Mouse (Mus musculus): ENCODE data around the gene Hyal3. TPM values are rescaled to one million over a fixed set of nuclear protein-coding genes. Genes with fewer than 3 reads are reported as not detected.

Hyal3 gene
- polyA plus RNA-seq, 1 experiment from 2014 or later = 2.4 TPM

- Histone ChIP-seq H3K4me3 (ENCODE audit: low read depth, low read length) (no peak overlapping the region; the same call in 1 of the 2 replicates), H3K27me3 (ENCODE audit: control insufficient read depth, insufficient read depth, low read depth, low read length) (no peaks in the 10 kb centered on the region), H3K4me2 (ENCODE audit: low read length) (peak overlapping the region; percentile 96), H3K4me1 (ENCODE audit: control insufficient read depth, insufficient read depth, low read length) (peaks cover 72% of the 10 kb centered on the region), H3K9me3 (replicated peaks; ENCODE audit: control insufficient read depth, low read length, poor library complexity, severe bottlenecking) (no peaks in the 10 kb centered on the region), H3K27ac (ENCODE audit: low read length) (peak overlapping the region; percentile 95), H3K9ac (ENCODE audit: low read depth, low read length) (peak overlapping the region; percentile 86), H3K36me3 (ENCODE audit: control insufficient read depth, insufficient read depth, low read length) (no peaks in the 10 kb centered on the region)
- ATAC-seq = no peak
- 25% methylated on average over 9 of the region's 9 CpGs for WGBS
Observed at GRCm38 (mm10) chr9:107631311-107631826, 50.8 kb downstream of the Hyal3 start.

- 55% methylated on average over 8 of the region's 8 CpGs for WGBS
- no peak for ATAC-seq
- no peaks in the 10 kb centered on the region for H3K27me3 ChIP-seq (ENCODE audit: control insufficient read depth, insufficient read depth, low read depth, low read length)
- H3K4me3 ChIP-seq (ENCODE audit: low read depth, low read length) = peak overlapping the region; percentile 74
- peaks cover 71% of the 10 kb centered on the region for H3K4me1 ChIP-seq (ENCODE audit: control insufficient read depth, insufficient read depth, low read length)
- no peaks in the 10 kb centered on the region for H3K9me3 ChIP-seq (replicated peaks; ENCODE audit: control insufficient read depth, low read length, poor library complexity, severe bottlenecking)
- no peaks in the 10 kb centered on the region for H3K36me3 ChIP-seq (ENCODE audit: control insufficient read depth, insufficient read depth, low read length)
- peak overlapping the region; percentile 86 for H3K9ac ChIP-seq (ENCODE audit: low read depth, low read length)
- peak overlapping the region; percentile 96 for H3K4me2 ChIP-seq (ENCODE audit: low read length)
- H3K27ac ChIP-seq (ENCODE audit: low read length) = peak overlapping the region; percentile 95
Observed at GRCm38 (mm10) chr9:107631861-107632260, 51.2 kb downstream of the Hyal3 start.

- no peaks in the 10 kb centered on the region for H3K27me3 ChIP-seq (ENCODE audit: control insufficient read depth, insufficient read depth, low read depth, low read length)
- H3K9ac ChIP-seq (ENCODE audit: low read depth, low read length) = peak overlapping the region; percentile 86
- WGBS = 12% methylated on average over 6 of the region's 6 CpGs
Observed at GRCm38 (mm10) chr9:107632478-107632877, 51.9 kb downstream of the Hyal3 start.

GRCm38 (mm10) chr9:107633091-107633660 lies 52.6 kb downstream of the Hyal3 start:
- WGBS = under 1% methylated on average over 32 of the region's 33 CpGs
- H3K9ac ChIP-seq (ENCODE audit: low read depth, low read length) = peak overlapping the region; percentile 86
- peak overlapping the region; percentile 95 for H3K27ac ChIP-seq (ENCODE audit: low read length)
- no peaks in the 10 kb centered on the region for H3K27me3 ChIP-seq (ENCODE audit: control insufficient read depth, insufficient read depth, low read depth, low read length)
- H3K36me3 ChIP-seq (ENCODE audit: control insufficient read depth, insufficient read depth, low read length) = no peaks in the 10 kb centered on the region
- H3K4me3 ChIP-seq (ENCODE audit: low read depth, low read length) = peak overlapping the region; percentile 74
- peak overlapping the region; percentile 96 for H3K4me2 ChIP-seq (ENCODE audit: low read length)
- no peaks in the 10 kb centered on the region for H3K9me3 ChIP-seq (replicated peaks; ENCODE audit: control insufficient read depth, low read length, poor library complexity, severe bottlenecking)
- ATAC-seq = peak; percentile 19; the same call in 1 of the 2 replicates
- peaks cover 65% of the 10 kb centered on the region for H3K4me1 ChIP-seq (ENCODE audit: control insufficient read depth, insufficient read depth, low read length)

More at GRCm38 (mm10) chr9:107632478-107632877, 51.9 kb downstream of the Hyal3 start:
- Histone ChIP-seq H3K4me2 (ENCODE audit: low read length) (peak overlapping the region; percentile 96), H3K4me3 (ENCODE audit: low read depth, low read length) (peak overlapping the region; percentile 74), H3K9me3 (replicated peaks; ENCODE audit: control insufficient read depth, low read length, poor library complexity, severe bottlenecking) (no peaks in the 10 kb centered on the region), H3K27ac (ENCODE audit: low read length) (peak overlapping the region; percentile 95), H3K36me3 (ENCODE audit: control insufficient read depth, insufficient read depth, low read length) (no peaks in the 10 kb centered on the region), H3K4me1 (ENCODE audit: control insufficient read depth, insufficient read depth, low read length) (peaks cover 71% of the 10 kb centered on the region)
- ATAC-seq = no peak

- Histone ChIP-seq H3K27me3 (ENCODE audit: control insufficient read depth, insufficient read depth, low read depth, low read length) (no peaks in the 10 kb centered on the region), H3K4me3 (ENCODE audit: low read depth, low read length) (peak overlapping the region; percentile 74), H3K9me3 (replicated peaks; ENCODE audit: control insufficient read depth, low read length, poor library complexity, severe bottlenecking) (no peaks in the 10 kb centered on the region), H3K4me1 (ENCODE audit: control insufficient read depth, insufficient read depth, low read length) (peaks cover 58% of the 10 kb centered on the region), H3K27ac (ENCODE audit: low read length) (peak overlapping the region; percentile 95), H3K36me3 (ENCODE audit: control insufficient read depth, insufficient read depth, low read length) (no peaks in the 10 kb centered on the region), H3K4me2 (ENCODE audit: low read length) (peak overlapping the region; percentile 96), H3K9ac (ENCODE audit: low read depth, low read length) (peak overlapping the region; percentile 86)
- 0% methylated on average over 15 of the region's 15 CpGs for WGBS
- ATAC-seq = no peak
Observed at GRCm38 (mm10) chr9:107633661-107634405, 53.2 kb downstream of the Hyal3 start.

GRCm38 (mm10) chr9:107634406-107635278 lies 54.0 kb downstream of the Hyal3 start:
- ATAC-seq = no peak
- H3K4me2 ChIP-seq (ENCODE audit: low read length) = peak overlapping the region; percentile 96
- no peaks in the 10 kb centered on the region for H3K9me3 ChIP-seq (replicated peaks; ENCODE audit: control insufficient read depth, low read length, poor library complexity, severe bottlenecking)
- H3K27ac ChIP-seq (ENCODE audit: low read length) = peak overlapping the region; percentile 95
- H3K4me3 ChIP-seq (ENCODE audit: low read depth, low read length) = peak overlapping the region; percentile 74
- H3K4me1 ChIP-seq (ENCODE audit: control insufficient read depth, insufficient read depth, low read length) = peaks cover 52% of the 10 kb centered on the region
- WGBS = under 1% methylated on average over 35 of the region's 35 CpGs
- H3K9ac ChIP-seq (ENCODE audit: low read depth, low read length) = peak overlapping the region; percentile 86
- no peaks in the 10 kb centered on the region for H3K27me3 ChIP-seq (ENCODE audit: control insufficient read depth, insufficient read depth, low read depth, low read length)
- H3K36me3 ChIP-seq (ENCODE audit: control insufficient read depth, insufficient read depth, low read length) = no peaks in the 10 kb centered on the region

GRCm38 (mm10) chr9:107635279-107636028 lies 54.8 kb downstream of the Hyal3 start, which contains the start of gene Gnai2:
Gene Gnai2 (minus strand): TSS chr9:107635367.
- no peaks in the 10 kb centered on the region for H3K27me3 ChIP-seq (ENCODE audit: control insufficient read depth, insufficient read depth, low read depth, low read length)
- H3K4me3 ChIP-seq (ENCODE audit: low read depth, low read length) = peak within 1 kb of the TSS; percentile 74
- H3K27ac ChIP-seq (ENCODE audit: low read length) = peak within 1 kb of the TSS; percentile 95
- H3K9me3 ChIP-seq (replicated peaks; ENCODE audit: control insufficient read depth, low read length, poor library complexity, severe bottlenecking) = no peaks in the 10 kb centered on the region
- ATAC-seq = peak; percentile 89
- 4% methylated on average over 38 of the region's 38 CpGs for WGBS
- peak within 1 kb of the TSS; percentile 96 for H3K4me2 ChIP-seq (ENCODE audit: low read length)
- no peaks in the 10 kb centered on the region for H3K36me3 ChIP-seq (ENCODE audit: control insufficient read depth, insufficient read depth, low read length)
- H3K4me1 ChIP-seq (ENCODE audit: control insufficient read depth, insufficient read depth, low read length) = peaks cover 44% of the 10 kb centered on the region
- H3K9ac ChIP-seq (ENCODE audit: low read depth, low read length) = peak within 1 kb of the TSS; percentile 86

Measured in midbrain, embryonic 16.5 days (tissue).